Mouse (Mus musculus) stomach, postnatal 0 days (tissue): Measurements from ENCODE around the gene Cxcr3. TPM values are rescaled to one million over a fixed set of nuclear protein-coding genes. Genes with fewer than 3 reads are reported as not detected.

ENCODE experiments used
- ATAC-seq: fragments of 200-750 bp; cut with Nextera tagmentation; 2 replicates; pipeline ENCODE4 v1.8.0; 2017; ENCODE audit not compliant: low FRiP score, low TSS enrichment
- DNase-seq: peaks from one replicate; pipeline ENCODE4 v3.0.0-alpha.2; 2016; ENCODE audit warnings: low spot score
- H3K27ac ChIP-seq: fragments of 300-500 bp; sonication (generic); replicated peaks from 2 replicates; pipeline ENCODE4 v1.5.1; 2014; ENCODE audit warnings: mild to moderate bottlenecking, control low read depth
- H3K27me3 ChIP-seq: fragments of 300-500 bp; sonication (generic); 2 replicates; pipeline ENCODE4 v1.6.1; 2014; ENCODE audit warnings: low read length; ENCODE audit not compliant: control insufficient read depth, insufficient read depth
- H3K36me3 ChIP-seq: fragments of 300-500 bp; sonication (generic); 2 replicates; pipeline ENCODE4 v1.6.1; 2014; ENCODE audit warnings: low read length, mixed read lengths; ENCODE audit not compliant: control insufficient read depth, insufficient read depth
- H3K4me1 ChIP-seq: fragments of 300-500 bp; sonication (generic); replicated peaks from 2 replicates; pipeline ENCODE4 v1.6.1; 2014; ENCODE audit warnings: antibody characterized with exemption; ENCODE audit not compliant: control insufficient read depth, insufficient read depth
- H3K4me2 ChIP-seq: fragments of 300-500 bp; sonication (generic); replicated peaks from 2 replicates; pipeline ENCODE4 v1.6.1; 2014; ENCODE audit warnings: low read depth, mild to moderate bottlenecking, control low read depth, moderate library complexity
- H3K4me3 ChIP-seq: fragments of 300-500 bp; sonication (generic); 2 replicates; pipeline ENCODE4 v1.5.1; 2014; ENCODE audit warnings: low read depth, low read length, control low read depth
- H3K9ac ChIP-seq: fragments of 300-500 bp; sonication (generic); 2 replicates; pipeline ENCODE4 v1.6.1; 2014; ENCODE audit warnings: mild to moderate bottlenecking, low read length, control low read depth, mixed read lengths
- H3K9me3 ChIP-seq: fragments of 300-500 bp; sonication (generic); 2 replicates; pipeline ENCODE4 v1.6.1; 2016; ENCODE audit warnings: low read length; ENCODE audit not compliant: control insufficient read depth
- CTCF ChIP-seq: IDR thresholded peaks from 2 replicates; pipeline ENCODE4 v1.5.1; 2016; ENCODE audit warnings: antibody characterized with exemption, low read depth, mild to moderate bottlenecking, moderate library complexity
- EP300 ChIP-seq: optimal IDR thresholded peaks from 2 replicates; pipeline ENCODE3; 2016; ENCODE audit warnings: antibody characterized with exemption
- WGBS: fragments of 180-500 bp; shearing (Covaris S2); extraction: QIAGEN DNeasy Blood & Tissue Kit; methylation state at CpG from one replicate; pipeline ENCODE4 v1.1.7; 2014; 5-methylcytosine and 5-hydroxymethylcytosine counted together
- polyA plus RNA-seq: library from polyadenylated mRNA; unstranded; fragments of >200 nt; fragmentation: Nextera tagmentation; extraction: Ambion mirVana; gene quantifications from 2 replicates; pipeline ENCODE4 v1.2.1, GENCODE M21; 2015

Cxcr3 gene
- polyA plus RNA-seq, 1 experiment from 2014 or later, result 0.29 TPM

DNA sequence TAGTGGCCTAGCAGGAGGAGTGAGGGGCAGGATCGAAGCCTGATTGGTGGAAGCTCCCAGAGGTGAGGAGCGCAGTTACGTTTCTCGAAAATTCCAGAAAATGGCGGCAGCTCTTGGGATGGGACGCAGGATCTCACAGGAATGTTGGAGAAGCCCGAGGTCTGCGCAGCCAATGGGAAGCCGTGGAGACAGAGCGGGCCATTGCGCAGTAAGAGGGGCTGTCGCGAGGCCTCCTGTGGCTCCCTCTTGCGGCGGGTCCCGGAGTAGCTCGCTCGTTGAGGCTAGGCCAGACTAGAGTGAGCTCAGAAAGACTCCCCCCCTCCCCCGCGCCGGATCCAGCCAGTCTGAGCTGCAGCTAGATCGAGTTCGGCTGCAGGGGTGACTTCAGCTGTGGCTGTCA lies 35.8 kb downstream of the Cxcr3 start:
- H3K9ac ChIP-seq, result no peak overlapping the region
- H3K27me3 ChIP-seq, result no peaks in the 10 kb centered on the region
- peaks cover 3% of the 10 kb centered on the region; the same call in 1 of the 2 replicates for H3K9me3 ChIP-seq
- H3K4me1 ChIP-seq, result no peaks in the 10 kb centered on the region
- DNase-seq, result no peak
- 68% methylated on average over 21 of the region's 23 CpGs for whole genome bisulfite sequencing
- ATAC-seq, result no peak
- no peak overlapping the region for H3K4me3 ChIP-seq
- H3K27ac ChIP-seq, result no peak overlapping the region
- H3K36me3 ChIP-seq, result no peaks in the 10 kb centered on the region
- H3K4me2 ChIP-seq, result no peak overlapping the region
- no peak for TF ChIP-seq CTCF
- no peak for TF ChIP-seq EP300

DNA sequence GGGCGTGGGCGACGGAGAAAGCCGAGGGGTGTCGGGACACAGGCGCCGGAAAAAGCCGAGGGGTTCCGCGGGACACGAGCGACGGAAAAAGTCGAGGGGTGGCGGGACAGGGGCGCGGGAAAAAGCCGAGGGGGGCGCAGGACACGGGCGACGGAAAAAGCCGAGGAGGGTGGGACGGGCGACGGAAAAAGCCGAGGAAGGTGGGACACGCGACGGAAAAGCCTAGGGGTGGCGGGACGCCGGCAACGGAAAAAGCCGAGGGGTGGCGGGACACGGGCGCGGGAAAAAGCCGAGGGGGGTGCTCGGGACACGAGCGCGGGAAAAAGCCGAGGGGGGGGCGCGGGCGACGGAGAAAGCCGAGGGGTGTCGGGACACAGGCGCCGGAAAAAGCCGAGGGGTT lies 36.5 kb downstream of the Cxcr3 start:
- WGBS, result 72% methylated on average over 26 of the region's 54 CpGs

DNA sequence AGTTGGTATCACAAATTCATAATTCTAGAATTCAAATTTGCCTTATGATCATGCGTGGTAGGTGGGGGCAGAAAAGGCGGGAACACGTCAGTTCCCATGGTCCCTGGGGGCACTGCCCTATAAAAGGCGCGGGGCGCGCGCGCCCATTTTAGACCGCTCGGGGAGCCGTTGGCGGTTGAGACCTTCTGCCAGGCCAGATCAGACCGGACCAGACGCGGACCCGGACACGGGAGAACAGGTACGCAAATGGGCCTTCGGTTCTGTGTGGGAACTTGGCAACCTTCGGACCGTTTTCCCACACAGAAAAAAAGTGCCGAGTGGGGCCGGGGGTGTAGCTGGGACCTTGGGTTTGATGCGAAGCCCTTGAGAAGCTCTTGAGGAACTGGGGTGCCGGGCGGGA lies 38.4 kb downstream of the Cxcr3 start:
- Histone ChIP-seq H3K27ac (no peak overlapping the region), H3K4me1 (no peaks in the 10 kb centered on the region), H3K36me3 (no peaks in the 10 kb centered on the region), H3K27me3 (no peaks in the 10 kb centered on the region), H3K9me3 (peaks cover 3% of the 10 kb centered on the region; the same call in 1 of the 2 replicates), H3K9ac (no peak overlapping the region), H3K4me2 (no peak overlapping the region), H3K4me3 (no peak overlapping the region)
- TF ChIP-seq EP300, result no peak
- ATAC-seq, result no peak
- DNase-seq, result no peak
- 91% methylated on average over 26 of the region's 27 CpGs for WGBS

More for the DNA sequence above, 36.5 kb downstream of the Cxcr3 start:
- no peak for DNase-seq
- Histone ChIP-seq H3K4me1 (no peaks in the 10 kb centered on the region), H3K36me3 (no peaks in the 10 kb centered on the region), H3K27ac (no peak overlapping the region), H3K4me3 (no peak overlapping the region), H3K9ac (no peak overlapping the region), H3K4me2 (no peak overlapping the region), H3K9me3 (peaks cover 3% of the 10 kb centered on the region; the same call in 1 of the 2 replicates), H3K27me3 (no peaks in the 10 kb centered on the region)
- ATAC-seq, result no peak
- TF ChIP-seq EP300, result no peak
- TF ChIP-seq CTCF, result no peak

Other genes with a start within 250 kb of the Cxcr3 start
- gene Taf1, start 201.5 kb downstream of the Cxcr3 start, polyA plus RNA-seq, result 3.5 and 3.6 TPM in 2 replicates
- gene Ogt, start 94.2 kb downstream of the Cxcr3 start, polyA plus RNA-seq, result 41.1 and 48.2 TPM in 2 replicates
- gene Gm4779, start 60.2 kb upstream of the Cxcr3 start, polyA plus RNA-seq, result not detected in 2 replicates
- not detected in 2 replicates for gene 8030474K03Rik, start 60.4 kb upstream of the Cxcr3 start, polyA plus RNA-seq
- 2.2 TPM in 2 replicates for gene Nhsl2, start 115.1 kb upstream of the Cxcr3 start, polyA plus RNA-seq